ENCODE assay signal across 8 mouse cellular contexts in the genomic region with DNA sequence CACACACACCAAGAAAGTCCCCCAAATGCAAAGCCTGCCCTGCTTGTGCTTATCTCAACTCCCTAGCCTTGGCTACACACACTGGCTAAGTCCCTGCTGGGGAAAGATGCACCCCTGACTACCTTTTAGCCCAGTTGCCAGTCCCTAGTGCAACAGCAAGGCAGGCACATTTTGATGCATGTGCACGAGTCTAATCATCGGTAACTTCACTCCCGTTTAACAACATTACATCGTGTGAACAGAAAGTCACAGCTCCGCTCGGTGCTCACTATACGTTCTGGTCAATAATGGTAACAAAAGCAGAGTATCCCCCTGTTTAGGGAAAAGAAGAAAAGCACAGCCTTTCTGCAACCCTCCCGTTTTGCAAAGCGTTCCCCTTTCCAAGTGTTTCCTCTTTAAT. TPM values are rescaled to one million over a fixed set of nuclear protein-coding genes. Genes with fewer than 3 reads are reported as not detected.
DNase-seq lines count a peak whose midpoint lies in the region; ATAC-seq and TF ChIP-seq lines count a peak whose summit lies in the region.

No protein-coding gene starts in this region.

- DNase-seq in lung, embryonic 14.5 days: no peak
- DNase-seq in lung, postnatal 36 days: no peak
- no peak for DNase-seq in forebrain, embryonic 10.5 days (ENCODE audit: extremely low spot score, low spot score)
- no peak for DNase-seq in limb, embryonic 10.5 days (ENCODE audit: low spot score)
- DNase-seq in embryo, embryonic 11 days: no peak
- DNase-seq in thymus, postnatal 4 days: no peak
- no peak for DNase-seq in adrenal gland, postnatal 14 days

- peak overlapping the region; percentile 93 for H3K4me2 ChIP-seq in lung, embryonic 14.5 days

- no peak for TF ChIP-seq POLR2A in olfactory bulb, adult 2 months (IDR thresholded peaks at IDR 0.05; ENCODE audit: insufficient read depth, low read depth, low read length)

- no peak for TF ChIP-seq CTCF in lung, embryonic 14.5 days (IDR thresholded peaks at IDR 0.05; ENCODE audit: low read depth)
- no peak for TF ChIP-seq CTCF in olfactory bulb, adult 2 months (IDR thresholded peaks at IDR 0.05; ENCODE audit: insufficient read depth, low read depth, low read length)

- no peaks in the 10 kb centered on the region; the same call in 1 of the 2 replicates for H3K4me1 ChIP-seq in lung, embryonic 14.5 days (ENCODE audit: insufficient read depth)
- peaks cover 39% of the 10 kb centered on the region for H3K4me1 ChIP-seq in forebrain, embryonic 10.5 days
- peaks cover 30% of the 10 kb centered on the region for H3K4me1 ChIP-seq in limb, embryonic 10.5 days
- H3K4me1 ChIP-seq in olfactory bulb, adult 2 months (ENCODE audit: control insufficient read depth, insufficient read depth, low read length): peaks cover 16% of the 10 kb centered on the region; the same call in 1 of the 2 replicates

- no peak for ATAC-seq in lung, embryonic 14.5 days (ENCODE audit: insufficient read depth)

- H3K36me3 ChIP-seq in lung, embryonic 14.5 days (ENCODE audit: insufficient read depth): no peaks in the 10 kb centered on the region
- no peaks in the 10 kb centered on the region for H3K36me3 ChIP-seq in forebrain, embryonic 10.5 days (replicated peaks)
- H3K36me3 ChIP-seq in limb, embryonic 10.5 days: no peaks in the 10 kb centered on the region

- H3K9ac ChIP-seq in lung, embryonic 14.5 days: no peak overlapping the region; the same call in 1 of the 2 replicates

- peak overlapping the region; percentile 55 for H3K4me3 ChIP-seq in lung, embryonic 14.5 days (ENCODE audit: low read depth, low read length)
- peak overlapping the region; percentile 66 for H3K4me3 ChIP-seq in forebrain, embryonic 10.5 days
- peak overlapping the region; percentile 59 for H3K4me3 ChIP-seq in limb, embryonic 10.5 days
- H3K4me3 ChIP-seq in olfactory bulb, adult 2 months (ENCODE audit: insufficient read depth, low read depth, low read length): peak overlapping the region; percentile 92

- no peak overlapping the region for H3K27ac ChIP-seq in lung, embryonic 14.5 days (ENCODE audit: low read depth)
- no peak overlapping the region for H3K27ac ChIP-seq in forebrain, embryonic 10.5 days
- no peak overlapping the region for H3K27ac ChIP-seq in limb, embryonic 10.5 days
- H3K27ac ChIP-seq in olfactory bulb, adult 2 months (ENCODE audit: insufficient read depth, low read depth, low read length): peak overlapping the region; percentile 71

- peaks cover 58% of the 10 kb centered on the region for H3K27me3 ChIP-seq in lung, embryonic 14.5 days (ENCODE audit: insufficient read depth, low read length)
- peaks cover 98% of the 10 kb centered on the region for H3K27me3 ChIP-seq in forebrain, embryonic 10.5 days (ENCODE audit: poor library complexity, severe bottlenecking)
- peaks cover 94% of the 10 kb centered on the region for H3K27me3 ChIP-seq in limb, embryonic 10.5 days (ENCODE audit: low read depth, poor library complexity, severe bottlenecking)

- no peaks in the 10 kb centered on the region for H3K9me3 ChIP-seq in lung, embryonic 14.5 days (ENCODE audit: low read depth, low read length)
- H3K9me3 ChIP-seq in forebrain, embryonic 10.5 days: no peaks in the 10 kb centered on the region
- H3K9me3 ChIP-seq in limb, embryonic 10.5 days (replicated peaks): no peaks in the 10 kb centered on the region

- under 1% methylated on average over 9 of the region's 9 CpGs for WGBS in lung, embryonic 14.5 days
- WGBS in forebrain, embryonic 10.5 days: 1% methylated on average over 9 of the region's 9 CpGs
- WGBS in limb, embryonic 10.5 days: under 1% methylated on average over 9 of the region's 9 CpGs
- 1% methylated on average over 9 of the region's 9 CpGs for WGBS in olfactory bulb, adult 2 months

RNA-seq across cellular contexts. Expression of a gene that starts 2.6 kb away (rescaled TPM):
- polyA plus RNA-seq in lung, embryonic 14.5 days (2014; fragmentation: Nextera tagmentation; extraction: Ambion mirVana): 1.4 and 1.8 TPM in 2 replicates
- 2.5 and 3.0 TPM in 2 replicates for polyA plus RNA-seq in forebrain, embryonic 10.5 days (2016; fragmentation: Nextera tagmentation; extraction: Ambion mirVana)
- polyA plus RNA-seq in limb, embryonic 10.5 days (2016; fragmentation: Nextera tagmentation; extraction: Ambion mirVana): 1.1 and 2.2 TPM in 2 replicates
- not detected in 2 replicates for polyA plus RNA-seq in olfactory bulb, adult 2 months (2012; ENCODE audit: insufficient read depth, insufficient read length, low replicate concordance, missing spikeins)
- 1.2 and 1.9 TPM in 2 replicates for total RNA-seq in adrenal gland, postnatal 14 days (2021)
